Mouse (Mus musculus): ENCODE results near the gene Pnpla5.
"Not testable (repeated sequence)": the region's sequence is repeated elsewhere in the genome, so short reads cannot be mapped to it uniquely, and the experiment has no call there.

Pnpla5 gene

DNA sequence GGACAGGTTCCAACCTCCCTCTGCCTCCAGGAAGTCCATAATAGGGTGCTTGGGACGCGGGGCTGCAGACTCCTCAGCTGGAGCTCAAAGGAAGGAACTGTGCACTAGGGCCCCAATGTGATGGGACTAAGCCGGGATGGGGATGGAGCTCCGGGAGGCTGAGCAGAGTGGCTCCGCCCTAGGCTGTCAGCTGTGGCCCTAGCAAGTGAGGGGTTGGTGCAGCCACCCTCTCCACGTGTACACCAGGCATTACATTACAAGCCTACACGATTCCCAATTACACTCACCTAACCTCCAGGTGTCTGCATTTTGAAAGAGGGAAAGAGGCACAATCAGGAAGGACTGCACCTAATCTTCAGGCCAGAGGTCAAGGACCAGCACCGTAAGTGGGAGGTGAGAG lies at the start of gene Pnpla5:
TSS of gene Pnpla5 (minus strand) at position 101 of the 400 bp plus-strand sequence.
- DNase-seq (ENCODE audit: low read depth in 1 of 2, low spot score in 2 of 2): no peak

DNA sequence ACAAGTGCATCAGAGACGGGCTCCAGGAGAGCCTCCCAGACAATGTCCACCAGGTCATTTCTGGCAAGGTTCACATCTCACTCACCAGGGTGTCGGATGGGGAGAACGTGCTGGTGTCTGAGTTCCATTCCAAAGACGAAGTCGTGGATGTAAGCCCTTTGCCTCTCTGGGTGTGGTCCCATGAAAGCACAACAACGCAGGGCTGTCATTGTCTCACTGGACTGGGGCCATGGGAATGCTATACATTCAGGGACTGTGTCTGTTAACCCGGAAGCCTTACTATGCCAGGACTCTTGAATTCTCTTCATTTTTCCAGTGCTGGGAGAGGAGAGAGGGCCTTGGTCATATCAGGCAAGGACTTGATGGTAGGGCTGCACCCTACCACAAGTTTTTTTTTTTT lies 48.2 kb upstream of the Pnpla5 start:
- DNase-seq (ENCODE audit: low read depth in 1 of 2, low spot score in 2 of 2): no peak

DNA sequence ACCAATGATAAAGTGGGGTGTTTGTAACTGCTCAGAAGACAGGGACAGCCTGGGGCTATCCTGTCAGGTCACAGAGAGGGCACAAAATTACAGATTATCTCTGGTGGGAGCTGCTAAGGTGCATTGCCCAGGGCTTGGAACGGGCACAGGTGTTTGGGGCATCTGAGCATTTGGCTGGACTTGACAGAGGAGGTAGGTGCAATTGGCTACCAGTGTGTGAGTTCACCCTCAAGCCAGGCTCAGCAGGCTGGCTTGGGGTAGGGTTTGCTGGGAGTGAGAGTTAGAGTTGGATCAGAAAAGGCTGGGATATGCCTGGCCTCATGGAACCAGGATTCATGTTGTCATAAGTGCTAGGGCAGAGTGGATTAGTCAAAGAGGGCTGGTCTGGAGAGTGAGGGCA lies 46.5 kb upstream of the Pnpla5 start:
- DNase-seq (ENCODE audit: low read depth in 1 of 2, low spot score in 2 of 2): no peak

DNA sequence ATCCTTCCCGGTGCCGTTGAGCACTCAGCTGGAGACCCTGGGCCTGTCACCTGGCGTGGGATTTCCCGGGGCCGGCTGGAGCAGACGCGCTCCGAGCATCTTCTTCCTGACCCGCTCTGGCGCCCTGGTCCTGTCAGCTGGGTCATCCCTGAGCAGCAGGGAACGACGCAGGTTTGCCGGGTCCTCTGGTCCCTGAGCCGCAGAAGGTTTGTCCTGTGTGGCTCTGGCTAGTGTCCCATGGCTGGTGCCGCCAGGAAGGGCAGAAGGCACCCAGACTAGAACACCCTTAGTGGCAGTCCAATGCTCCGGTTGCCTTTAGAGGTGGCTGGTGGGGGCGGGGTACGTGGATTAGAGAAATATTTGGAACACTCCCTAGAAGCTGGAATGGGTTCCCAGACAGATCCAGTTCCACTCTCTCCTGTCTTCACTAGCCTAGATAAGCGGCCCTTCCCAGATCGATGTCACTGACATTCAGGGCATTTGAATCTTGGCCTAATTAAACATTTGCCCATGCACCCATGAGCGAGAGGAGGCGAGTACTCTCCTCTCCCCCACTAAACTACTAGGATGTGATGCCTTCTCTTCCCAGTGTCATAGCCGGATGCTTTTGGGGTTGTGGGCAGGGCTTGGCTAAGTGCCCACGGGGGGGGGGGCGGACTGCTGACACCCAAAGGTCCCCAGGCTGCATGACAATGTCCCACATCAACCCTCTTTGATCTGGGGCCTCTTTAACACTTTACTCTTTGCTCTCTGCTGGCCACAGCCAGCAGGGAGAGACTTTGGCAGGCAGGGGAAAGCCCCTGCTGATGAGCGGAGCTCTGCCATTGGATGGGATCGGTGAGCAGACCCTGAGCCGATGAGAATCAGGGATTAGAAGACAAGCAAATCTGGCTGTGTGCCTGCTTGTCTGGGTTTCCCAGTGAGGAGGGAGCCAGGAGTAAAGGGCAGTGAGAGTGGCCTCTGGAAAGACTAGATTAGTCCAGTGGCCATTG lies 45.5 kb upstream of the Pnpla5 start:
- DNase-seq (ENCODE audit: low read depth in 1 of 2, low spot score in 2 of 2): no peak

DNA sequence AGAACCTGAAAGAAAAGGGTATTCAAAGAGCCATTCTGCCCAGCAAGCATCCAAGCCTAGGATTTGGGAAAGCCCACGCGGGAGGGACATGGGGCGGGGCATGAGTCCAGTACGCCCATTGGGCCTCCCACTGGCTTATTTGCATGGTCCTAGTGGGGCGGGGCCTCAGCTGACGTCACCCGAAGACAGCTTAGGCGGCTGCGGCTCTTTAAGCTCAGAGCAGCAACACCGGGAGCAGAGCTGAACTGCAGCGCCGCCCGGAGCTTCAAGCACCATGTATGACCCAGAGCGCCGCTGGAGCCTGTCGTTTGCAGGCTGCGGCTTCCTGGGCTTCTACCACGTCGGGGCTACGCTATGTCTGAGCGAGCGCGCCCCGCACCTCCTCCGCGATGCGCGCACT lies 44.6 kb upstream of the Pnpla5 start, which contains the start of gene Pnpla3:
TSS of gene Pnpla3 (plus strand) at position 238 of the 400 bp plus-strand sequence.
- DNase-seq (ENCODE audit: low read depth in 1 of 2, low spot score in 2 of 2): peak; percentile 6 to 34

DNA sequence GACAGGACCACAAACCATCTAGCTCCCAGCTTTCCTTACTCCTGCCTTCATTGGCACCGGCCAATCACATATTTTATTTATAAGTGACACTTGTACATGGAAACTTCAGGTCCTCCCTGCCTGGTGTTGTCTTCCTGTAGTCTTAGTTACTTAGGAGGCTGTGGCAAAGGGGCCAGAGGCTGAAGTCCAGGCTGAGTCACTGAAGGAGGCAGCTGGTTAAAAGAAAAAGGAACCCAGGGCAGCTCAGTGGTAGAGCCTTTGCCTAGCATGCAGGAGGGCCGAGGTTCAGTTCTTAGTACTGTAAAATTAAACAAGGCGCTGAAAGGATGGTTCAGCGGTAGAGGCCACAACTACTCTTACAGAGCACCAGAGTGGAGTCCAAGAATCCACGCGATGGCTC lies 43.8 kb upstream of the Pnpla5 start:
- no peak for DNase-seq (ENCODE audit: low read depth in 1 of 2, low spot score in 2 of 2)

DNA sequence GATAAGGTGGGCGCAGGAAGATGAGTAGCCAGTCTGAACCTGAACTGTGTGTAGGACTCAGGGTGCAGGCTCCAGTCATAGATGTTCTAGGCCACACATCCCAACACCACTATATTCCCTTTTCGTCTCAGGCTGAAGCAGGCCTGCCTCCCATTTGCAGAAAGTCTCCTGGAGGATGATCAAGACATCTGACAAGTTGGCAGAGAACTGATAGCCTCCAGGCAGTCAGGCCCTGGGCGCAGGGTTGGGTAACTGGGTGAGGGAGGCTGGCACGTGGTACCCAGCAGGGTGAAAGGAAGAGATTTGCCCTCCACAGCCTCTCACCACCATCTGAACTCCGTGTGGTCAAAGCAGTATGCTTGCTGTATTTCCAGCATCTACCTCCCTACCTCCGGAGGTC lies 38.9 kb upstream of the Pnpla5 start:
- DNase-seq (ENCODE audit: low read depth in 1 of 2, low spot score in 2 of 2): no peak

DNA sequence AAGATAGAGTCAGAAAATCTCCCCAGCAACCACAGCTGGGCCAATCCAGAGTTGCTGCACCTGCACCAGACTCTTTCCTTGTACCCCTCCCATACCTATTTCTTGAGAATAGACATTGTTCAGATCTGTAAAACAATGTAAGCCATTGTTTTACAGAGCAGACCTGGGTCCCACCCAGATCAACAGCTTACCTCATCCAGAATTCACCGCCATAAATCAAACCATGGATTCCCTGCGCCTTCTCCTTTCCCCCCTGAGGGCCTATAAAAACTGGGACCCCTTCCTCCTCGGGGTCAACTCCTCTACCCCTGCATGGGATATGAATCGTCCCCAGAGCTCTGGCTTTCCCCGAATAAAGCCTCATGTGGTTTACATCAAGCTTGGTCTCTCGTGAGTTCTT lies 34.6 kb upstream of the Pnpla5 start:
- not testable (repeated sequence) for DNase-seq (ENCODE audit: low read depth in 1 of 2, low spot score in 2 of 2)

DNA sequence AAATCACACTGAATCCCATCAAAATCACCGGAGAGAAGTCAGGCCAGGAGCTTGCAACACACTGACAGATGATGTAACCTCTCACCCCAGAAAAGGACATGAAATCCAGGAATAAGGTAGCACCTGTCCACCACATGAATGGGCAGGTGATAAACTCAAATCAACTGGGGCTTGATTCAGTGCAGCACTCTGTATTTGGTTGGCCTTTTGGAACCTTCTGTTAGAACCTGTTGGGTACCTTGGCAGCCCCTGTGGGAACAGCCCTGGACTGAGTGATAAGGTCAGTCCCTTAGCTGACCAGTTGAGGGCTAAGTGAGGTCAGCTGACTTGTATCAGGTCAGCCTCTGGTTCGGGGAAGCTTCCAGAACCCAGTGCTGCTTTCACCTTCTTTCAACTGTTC lies 33.2 kb upstream of the Pnpla5 start:
- DNase-seq (ENCODE audit: low read depth in 1 of 2, low spot score in 2 of 2): no peak

DNA sequence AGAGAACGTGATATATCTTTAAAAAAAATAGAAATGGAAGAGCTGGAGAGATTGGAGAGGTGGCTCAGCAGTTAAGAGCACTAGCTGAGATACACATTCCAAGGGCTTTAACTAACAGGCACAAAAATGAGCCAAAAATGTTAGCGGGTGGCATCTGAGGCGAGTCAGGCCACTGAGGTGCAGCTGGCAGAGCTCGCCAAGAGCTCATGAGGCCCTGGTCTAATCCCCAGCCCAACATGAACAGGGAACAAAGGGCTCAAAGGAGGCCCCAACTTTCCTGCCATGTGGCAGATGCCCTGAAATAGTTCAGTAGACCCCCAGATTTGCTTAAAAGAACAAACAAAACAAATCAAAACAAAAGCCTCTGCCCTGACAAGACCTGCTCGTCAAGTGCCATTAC lies 18.0 kb upstream of the Pnpla5 start:
- no peak for DNase-seq (ENCODE audit: low read depth in 1 of 2, low spot score in 2 of 2)

DNA sequence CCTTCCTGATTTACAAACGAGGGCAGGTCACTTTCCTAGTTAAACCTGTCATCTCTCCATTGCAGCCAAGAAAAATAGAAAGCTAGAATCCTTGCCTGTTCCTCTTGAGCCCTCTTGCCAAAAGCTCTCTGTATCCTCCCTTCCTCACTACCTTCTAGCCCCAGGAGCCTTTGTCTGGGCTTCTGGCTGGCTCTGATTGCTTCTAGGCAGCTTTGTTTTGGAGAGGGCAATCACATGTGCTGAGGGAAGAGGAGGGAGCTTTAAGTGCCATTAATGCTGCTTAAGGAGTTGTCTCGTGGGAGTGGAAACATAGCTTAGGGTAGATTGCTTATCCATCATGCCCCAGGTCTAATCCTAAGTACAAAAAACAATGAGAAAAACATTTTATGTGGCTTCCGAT lies 17.1 kb upstream of the Pnpla5 start:
- DNase-seq (ENCODE audit: low read depth in 1 of 2, low spot score in 2 of 2): no peak

DNA sequence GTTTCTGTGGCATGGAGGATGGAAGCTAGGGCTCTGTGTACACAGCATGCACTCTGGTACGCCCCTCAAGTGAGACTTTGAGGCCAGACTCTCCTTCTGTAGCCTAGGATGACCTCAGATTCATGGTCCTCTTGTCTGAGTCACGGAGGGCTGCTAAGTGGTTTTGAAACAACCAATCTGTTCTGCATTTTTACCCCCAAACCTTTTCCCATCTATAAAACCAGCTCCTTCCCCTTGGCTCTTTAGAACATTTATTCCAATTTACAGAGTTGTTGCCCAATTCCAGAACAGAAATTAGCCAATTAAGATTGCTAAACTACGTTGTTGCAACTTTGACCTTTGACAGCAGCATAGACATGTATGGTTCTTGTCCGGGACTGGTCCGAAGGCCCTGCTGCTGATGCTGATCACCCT lies 16.6 kb upstream of the Pnpla5 start:
- no peak for DNase-seq (ENCODE audit: low read depth in 1 of 2, low spot score in 2 of 2)

DNA sequence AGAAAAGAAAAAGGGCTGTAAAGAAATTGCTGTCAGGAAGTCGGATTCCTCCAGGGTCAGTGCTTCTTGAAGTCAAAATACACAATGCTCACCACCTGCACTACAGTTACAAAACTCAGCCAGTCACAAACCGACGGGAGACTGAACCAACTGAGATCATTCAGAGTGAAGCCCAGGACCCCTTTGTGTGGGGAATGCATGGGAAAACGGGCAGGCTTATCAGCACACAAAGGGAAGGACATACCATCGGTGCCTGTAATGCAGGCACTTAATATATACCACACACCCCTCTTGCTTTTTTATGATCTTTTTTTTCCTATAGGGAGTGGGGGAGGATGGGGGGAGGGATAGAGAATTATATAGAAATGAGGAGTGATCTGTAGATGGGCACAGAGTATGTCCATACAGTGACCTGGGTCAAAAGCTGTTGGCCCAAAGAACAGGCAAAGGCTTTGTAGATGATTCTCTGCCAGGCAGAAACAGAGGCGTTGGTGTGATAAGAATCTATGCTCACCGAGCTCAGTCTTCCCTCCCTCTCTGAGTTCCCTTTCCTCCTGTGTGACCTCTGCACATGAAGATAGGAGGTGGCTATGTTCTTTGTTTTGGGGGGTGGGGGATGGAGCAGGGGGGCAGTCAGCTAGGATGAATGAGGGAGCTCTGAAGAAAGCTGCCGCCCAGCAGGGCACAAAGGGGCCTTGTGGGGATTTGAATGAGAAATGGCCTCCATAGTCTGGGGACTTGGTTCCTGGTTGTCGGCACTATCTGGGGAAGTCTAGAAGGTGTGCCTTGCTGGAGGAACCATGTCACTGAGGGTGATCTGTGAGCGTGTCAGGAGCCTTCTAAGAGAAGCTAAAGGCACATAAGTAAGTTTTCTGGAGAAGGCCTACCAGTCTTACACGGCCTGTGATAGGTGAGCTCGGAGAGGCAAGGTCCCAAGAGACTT lies 13.8 kb upstream of the Pnpla5 start:
- no peak for DNase-seq (ENCODE audit: low read depth in 1 of 2, low spot score in 2 of 2)

DNA sequence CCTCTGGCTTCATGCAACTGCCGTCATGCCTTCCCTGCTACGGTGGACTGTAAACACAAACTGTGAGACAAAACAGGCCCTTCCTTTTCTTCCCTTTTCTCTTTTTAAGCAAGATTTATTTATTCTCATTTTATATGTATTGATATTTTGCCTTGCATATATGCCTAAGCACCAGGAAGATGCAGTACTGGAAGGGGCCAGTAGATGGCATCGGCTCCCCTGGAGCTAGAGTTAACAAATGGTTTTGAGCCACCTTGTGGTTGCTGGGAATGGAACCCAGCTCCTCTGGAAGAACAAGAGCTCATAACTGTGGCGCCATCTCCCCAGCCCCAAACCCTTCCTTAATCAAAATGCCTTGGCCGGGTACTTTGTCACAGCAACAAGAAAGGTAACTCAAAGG lies 12.5 kb upstream of the Pnpla5 start:
- peak in 1 of 2 experiments; percentile 8 for DNase-seq (ENCODE audit: low read depth in 1 of 2, low spot score in 2 of 2)

DNA sequence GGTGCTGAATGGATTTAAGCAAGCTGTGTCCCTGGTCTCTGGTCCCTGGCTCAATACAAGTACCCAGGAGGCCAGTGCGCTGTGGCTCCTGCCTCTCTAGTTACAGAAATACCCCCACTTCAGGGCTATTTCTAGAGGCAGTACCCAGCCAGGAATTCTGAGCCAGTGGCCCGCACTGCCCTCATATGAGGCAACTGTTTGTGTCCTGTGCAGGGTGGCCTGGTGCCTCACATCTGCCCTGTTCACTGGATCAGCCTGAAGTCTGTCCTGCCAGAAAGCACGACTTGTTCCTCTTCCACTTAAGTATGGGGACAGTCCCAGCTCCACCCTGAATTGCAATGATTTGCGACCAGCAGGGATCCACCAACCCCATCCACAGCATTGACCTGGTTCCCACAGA lies 10.5 kb upstream of the Pnpla5 start:
- no peak for DNase-seq (ENCODE audit: low read depth in 1 of 2, low spot score in 2 of 2)

DNA sequence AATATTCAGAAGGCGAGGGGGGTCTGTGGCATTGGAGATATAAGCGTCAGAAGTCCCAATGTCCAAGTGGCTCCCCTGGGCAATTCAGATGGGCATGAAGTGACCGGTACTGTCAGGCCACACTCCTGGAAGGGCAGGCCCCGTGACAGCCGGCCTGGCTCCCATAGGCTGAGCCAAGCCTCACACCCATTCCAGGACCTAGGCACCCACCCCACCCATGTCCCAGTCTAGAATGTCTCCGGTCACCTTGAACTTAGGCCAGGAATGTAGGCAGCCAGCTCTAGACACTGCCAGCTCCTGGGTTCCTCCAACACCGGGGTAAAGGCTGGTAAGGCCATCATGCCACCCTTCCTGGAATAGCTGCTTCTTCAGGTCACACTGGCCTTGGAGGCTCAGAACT lies 9.0 kb upstream of the Pnpla5 start:
- no peak for DNase-seq (ENCODE audit: low read depth in 1 of 2, low spot score in 2 of 2)

DNA sequence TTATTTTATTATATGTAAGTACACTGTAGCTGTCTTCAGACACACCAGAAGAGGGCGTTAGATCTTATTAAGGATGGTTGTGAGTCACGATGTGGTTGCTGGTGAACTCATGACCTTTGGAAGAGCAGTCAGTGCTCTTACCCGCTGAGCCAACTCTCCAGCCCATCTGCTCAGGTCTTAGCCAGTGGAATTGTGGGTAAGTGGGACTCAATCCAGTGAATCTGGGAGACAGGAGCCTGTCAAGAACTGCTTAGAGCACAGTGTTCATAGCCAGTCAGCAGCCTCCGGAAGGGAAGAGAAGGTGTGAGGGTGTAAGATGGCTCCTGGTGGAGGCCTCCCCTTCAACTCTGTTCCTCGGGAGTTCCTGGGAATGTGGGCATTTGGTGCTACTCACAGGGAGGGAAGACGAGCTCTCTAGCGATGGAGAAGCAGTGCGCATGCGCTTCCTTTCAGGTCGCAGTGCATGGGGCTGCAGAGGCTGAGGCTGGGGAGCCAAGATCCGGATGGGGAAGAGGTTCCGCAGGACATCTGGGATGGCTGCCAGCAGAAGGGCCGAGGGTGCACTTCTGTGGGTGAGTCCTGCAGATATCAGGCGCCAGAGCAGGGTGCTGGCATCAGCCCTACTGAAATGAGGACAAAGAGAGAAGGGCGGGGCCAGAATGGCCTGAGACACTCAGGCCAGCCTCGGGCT lies 8.3 kb upstream of the Pnpla5 start:
- no peak for DNase-seq (ENCODE audit: low read depth in 1 of 2, low spot score in 2 of 2)

DNA sequence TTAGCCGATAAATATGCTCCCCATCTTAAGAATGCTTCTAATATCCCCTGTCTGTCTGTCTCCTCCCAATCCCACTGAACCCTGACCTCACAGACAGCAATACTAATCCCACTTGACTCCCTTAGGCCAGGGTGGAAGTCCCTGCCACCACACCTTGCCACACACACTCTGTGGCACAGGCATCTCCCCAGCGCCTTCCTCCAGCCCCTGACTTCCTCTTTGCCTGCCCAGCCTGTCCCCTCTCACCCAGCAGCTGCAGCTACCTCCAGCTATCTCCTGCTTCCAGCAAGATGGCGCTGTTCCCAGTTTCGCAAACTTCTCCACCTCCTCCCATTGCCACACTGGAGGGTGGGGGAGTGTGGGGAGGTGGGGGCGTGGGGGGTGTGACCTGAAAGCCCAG lies 3.9 kb upstream of the Pnpla5 start:
- no peak for DNase-seq (ENCODE audit: low read depth in 1 of 2, low spot score in 2 of 2)

DNA sequence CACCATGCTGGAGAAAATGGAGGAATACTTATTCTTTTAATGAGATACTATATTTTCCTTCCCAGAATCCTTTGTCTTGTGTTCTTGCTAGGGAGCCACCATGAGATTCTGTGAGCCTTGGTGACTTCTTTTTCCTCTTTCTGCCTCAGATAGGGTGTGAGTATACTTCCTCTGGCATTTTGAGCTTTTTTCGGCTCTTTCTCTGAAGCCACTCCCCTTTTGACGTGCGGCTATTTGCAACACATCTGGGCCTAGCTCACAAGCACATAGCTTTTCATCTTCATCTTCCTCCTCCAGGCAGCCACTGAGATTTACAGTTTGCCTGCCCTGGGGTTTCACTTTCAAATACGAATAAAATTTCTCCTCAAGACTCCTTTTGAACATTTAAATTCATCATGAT lies 3.5 kb upstream of the Pnpla5 start:
- peak in 1 of 2 experiments; percentile 20 for DNase-seq (ENCODE audit: low read depth in 1 of 2, low spot score in 2 of 2)

DNA sequence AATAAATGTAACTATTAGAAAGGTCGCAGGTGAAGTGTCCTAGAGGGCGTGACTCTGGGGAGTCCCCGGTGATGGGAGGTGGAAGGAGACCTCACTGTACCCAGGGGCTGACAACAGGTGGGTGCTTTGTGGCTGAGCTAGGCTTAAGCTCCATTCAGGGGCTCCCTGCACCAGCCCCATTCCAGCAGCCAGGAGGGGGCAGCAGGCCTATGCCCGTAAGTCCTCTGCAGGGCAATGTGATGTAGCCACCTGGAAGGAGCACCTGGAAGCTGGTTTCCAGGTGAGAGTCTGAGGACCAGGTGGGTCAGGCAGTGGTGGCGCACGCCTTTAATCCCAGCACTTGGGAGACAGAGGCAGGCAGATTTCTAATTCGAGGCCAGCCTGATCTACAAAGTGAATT lies 1.1 kb upstream of the Pnpla5 start:
- no peak for DNase-seq (ENCODE audit: low read depth in 1 of 2, low spot score in 2 of 2)

DNA sequence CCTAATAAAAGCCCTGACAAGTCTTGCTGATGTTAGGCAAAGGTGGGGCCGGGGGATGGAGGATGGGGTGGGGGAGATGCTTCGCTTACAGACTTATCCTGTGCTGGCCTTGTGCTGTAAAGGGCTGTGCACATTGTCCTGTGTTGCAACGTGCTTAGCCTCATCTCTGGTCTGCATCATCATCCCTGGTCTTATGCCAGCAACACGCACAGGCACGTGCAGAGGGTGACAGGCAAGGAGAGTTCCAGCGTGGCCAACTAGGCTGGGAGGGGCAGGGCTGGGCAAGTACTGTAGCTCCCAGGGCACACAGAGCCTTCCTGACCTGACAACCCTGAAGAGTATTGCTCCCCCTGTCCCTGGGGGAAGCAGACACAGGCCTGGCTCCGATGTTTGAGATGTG lies 1.9 kb downstream of the Pnpla5 start:
- no peak for DNase-seq (ENCODE audit: low read depth in 1 of 2, low spot score in 2 of 2)

All from monocyte, adult 2 months (primary cell).